Mouse (Mus musculus): ENCODE results near the gene Tsen54.

GRCm38 (mm10) chr11:115812095-115812494 is 2.4 kb upstream of the Tsen54 start:
- TF ChIP-seq HCFC1 (IDR thresholded peaks at IDR 0.05; ENCODE audit: borderline replicate concordance, insufficient read depth, low read length), result no peak
- no peak for TF ChIP-seq ZNF384 (IDR thresholded peaks at IDR 0.05; ENCODE audit: low read depth, low read length)

Data from ES-E14 (cell line).